Mouse (Mus musculus) G1E (cell line): ENCODE results near the gene Tmem56. TPM values are rescaled to one million over a fixed set of nuclear protein-coding genes. Genes with fewer than 3 reads are reported as not detected.
A peak's percentile ranks its signal among the peaks of the same experiment; 100 is the strongest.

Source experiments
- ATAC-seq: 2 replicates; pipeline ENCODE4 v1.8.0; 2016; ENCODE audit warnings: mild to moderate bottlenecking; ENCODE audit not compliant: insufficient number of reproducible peaks, poor library complexity, low FRiP score, severe bottlenecking; ENCODE audit errors: extremely low read depth
- DNase-seq: peaks from one replicate; pipeline ENCODE4 v3.0.0; 2012; ENCODE audit warnings: low spot score
- H3K27me3 ChIP-seq: 2 replicates; pipeline ENCODE4 v1.6.1; 2012; ENCODE audit warnings: mild to moderate bottlenecking, low read length, inconsistent platforms; ENCODE audit not compliant: insufficient read depth
- H3K36me3 ChIP-seq: replicated peaks from 2 replicates; pipeline ENCODE3; 2012; ENCODE audit warnings: mild to moderate bottlenecking, inconsistent platforms
- H3K4me1 ChIP-seq: 2 replicates; pipeline ENCODE4 v1.6.1; 2012; ENCODE audit warnings: low read depth, low read length, inconsistent platforms, mixed read lengths; ENCODE audit not compliant: insufficient read depth
- H3K4me3 ChIP-seq: 2 replicates; pipeline ENCODE4 v1.5.1; 2012; ENCODE audit warnings: low read depth, mild to moderate bottlenecking, inconsistent platforms, low read length, moderate library complexity, mixed read lengths
- H3K9me3 ChIP-seq: replicated peaks from 2 replicates; pipeline ENCODE4 v1.6.1; 2012; ENCODE audit warnings: inconsistent platforms
- CTCF ChIP-seq: IDR thresholded peaks from 2 replicates; pipeline ENCODE4 v1.5.1; 2012; ENCODE audit warnings: low read depth, low read length, inconsistent platforms, mixed read lengths
- GATA1 ChIP-seq: IDR thresholded peaks from 2 replicates; pipeline ENCODE4 v1.6.1; 2012; ENCODE audit warnings: borderline replicate concordance, low read length, inconsistent platforms, mixed read lengths
- GATA2 ChIP-seq: IDR thresholded peaks from 2 replicates; pipeline ENCODE4 v1.6.1; 2012; ENCODE audit warnings: low read depth, low read length, inconsistent platforms, borderline replicate concordance
- POLR2AphosphoS5 ChIP-seq: IDR thresholded peaks from 2 replicates; pipeline ENCODE4 v1.6.1; 2012; ENCODE audit warnings: low read depth, low read length, inconsistent platforms; ENCODE audit not compliant: insufficient replicate concordance
- TAL1 ChIP-seq: conservative IDR thresholded peaks from 2 replicates; pipeline ENCODE4 v1.6.1; 2012; ENCODE audit warnings: low read depth, low read length, inconsistent platforms, mixed read lengths
- polyA plus RNA-seq: library from polyadenylated mRNA; stranded (reverse); fragments of >175 nt; gene quantifications from 2 replicates; pipeline ENCODE4 v1.2.3, GENCODE M21; 2012
- total RNA-seq, 2 experiments: library from RNA; stranded (forward) in 1 of 2; stranded (reverse) in 1 of 2; fragments of 200-1000 nt in 1 of 2; fragments of >200 nt in 1 of 2; fragmentation: Nextera tagmentation in 1 of 2; gene quantifications; 2 replicates each; pipeline ENCODE4 v1.2.3; 2014 to 2017

Gene Tmem56
- total and polyA plus RNA-seq, 3 experiments = 6.7 to 91.0 (median 34.1) TPM

GRCm38 (mm10) chr3:121272577-121272976 lies 10.3 kb downstream of the Tmem56 start:
- ATAC-seq = no peak
- no peak for TF ChIP-seq CTCF
- TF ChIP-seq GATA2 = no peak
- no peak for TF ChIP-seq POLR2AphosphoS5
- no peak for TF ChIP-seq TAL1
- no peak for TF ChIP-seq GATA1
- no peak for DNase-seq
- Histone ChIP-seq H3K9me3 (no peaks in the 10 kb centered on the region), H3K4me1 (peaks cover 36% of the 10 kb centered on the region), H3K4me3 (no peak overlapping the region), H3K27me3 (no peaks in the 10 kb centered on the region), H3K36me3 (no peaks in the 10 kb centered on the region)

GRCm38 (mm10) chr3:121267283-121267682 lies 15.6 kb downstream of the Tmem56 start:
- DNase-seq (no peak), ATAC-seq (no peak)
- H3K4me3 ChIP-seq = no peak overlapping the region; the same call in 1 of the 2 replicates
- no peaks in the 10 kb centered on the region for H3K27me3 ChIP-seq
- TF ChIP-seq CTCF (no peak), TAL1 (peak; percentile 67)
- no peaks in the 10 kb centered on the region for H3K9me3 ChIP-seq
- H3K4me1 ChIP-seq = peaks cover 61% of the 10 kb centered on the region
- no peaks in the 10 kb centered on the region for H3K36me3 ChIP-seq

GRCm38 (mm10) chr3:121264242-121264641 lies 18.7 kb downstream of the Tmem56 start:
- Histone ChIP-seq H3K27me3 (no peaks in the 10 kb centered on the region), H3K4me1 (peaks cover 73% of the 10 kb centered on the region), H3K4me3 (peak overlapping the region; percentile 64; the same call in 1 of the 2 replicates)

GRCm38 (mm10) chr3:121263205-121263548 lies 19.7 kb downstream of the Tmem56 start:
- TF ChIP-seq GATA2 (no peak), POLR2AphosphoS5 (no peak), CTCF (no peak)
- H3K4me1 ChIP-seq = peaks cover 79% of the 10 kb centered on the region
- H3K9me3 ChIP-seq = no peaks in the 10 kb centered on the region

More at GRCm38 (mm10) chr3:121264242-121264641, 18.7 kb downstream of the Tmem56 start:
- peak; percentile 45 for DNase-seq
- peaks cover 14% of the 10 kb centered on the region for H3K36me3 ChIP-seq
- ATAC-seq = peak; percentile 72
- TF ChIP-seq CTCF (no peak), POLR2AphosphoS5 (0 out of 2 replicates have a peak, but pooled peaks have one; percentile 59), TAL1 (peak; percentile 94), GATA1 (no peak), GATA2 (no peak)
- no peaks in the 10 kb centered on the region for H3K9me3 ChIP-seq

GRCm38 (mm10) chr3:121262521-121263204 lies 20.2 kb downstream of the Tmem56 start:
- ATAC-seq (no peak), DNase-seq (peak; percentile 49)
- H3K9me3 ChIP-seq = no peaks in the 10 kb centered on the region
- H3K36me3 ChIP-seq = peaks cover 19% of the 10 kb centered on the region
- H3K4me3 ChIP-seq = peak overlapping the region; percentile 93
- TF ChIP-seq GATA1 (no peak), POLR2AphosphoS5 (no peak), TAL1 (no peak), GATA2 (no peak), CTCF (no peak)
- H3K4me1 ChIP-seq = peaks cover 78% of the 10 kb centered on the region
- no peaks in the 10 kb centered on the region for H3K27me3 ChIP-seq

More at GRCm38 (mm10) chr3:121263205-121263548, 19.7 kb downstream of the Tmem56 start:
- DNase-seq (peak; percentile 49), ATAC-seq (0 out of 2 replicates have a peak, but pooled peaks have one; percentile 1)
- peak overlapping the region; percentile 93 for H3K4me3 ChIP-seq
- H3K36me3 ChIP-seq = peaks cover 17% of the 10 kb centered on the region
- no peaks in the 10 kb centered on the region for H3K27me3 ChIP-seq

- no peaks in the 10 kb centered on the region for H3K27me3 ChIP-seq
- peaks cover 78% of the 10 kb centered on the region for H3K4me1 ChIP-seq
These were observed 20.9 kb downstream of the Tmem56 start for GRCm38 (mm10) chr3:121261939-121262520.

More at GRCm38 (mm10) chr3:121261939-121262520, 20.9 kb downstream of the Tmem56 start:
- TF ChIP-seq GATA2 (no peak), TAL1 (no peak), POLR2AphosphoS5 (no peak), GATA1 (no peak), CTCF (no peak)
- Histone ChIP-seq H3K36me3 (peaks cover 24% of the 10 kb centered on the region), H3K4me3 (peak overlapping the region; percentile 93), H3K9me3 (no peaks in the 10 kb centered on the region)
- DNase-seq (no peak), ATAC-seq (no peak)
